Mouse (Mus musculus) adipocyte (in vitro differentiated cells): ENCODE measurements around the gene Gm10139.
"Not testable (repeated sequence)": the region's sequence is repeated elsewhere in the genome, so short reads cannot be mapped to it uniquely, and the experiment has no call there.

Experiments
- DNase-seq: peaks from one replicate; pipeline ENCODE4 v3.0.0-alpha.2; 2016; ENCODE audit warnings: low spot score

Gene Gm10139

GRCm38 (mm10) chr13:65512378-65512777 is at the start of gene Gm10139:
Gm10139 (plus strand) TSS chr13:65512678.
- DNase-seq: not testable (repeated sequence)

DNA sequence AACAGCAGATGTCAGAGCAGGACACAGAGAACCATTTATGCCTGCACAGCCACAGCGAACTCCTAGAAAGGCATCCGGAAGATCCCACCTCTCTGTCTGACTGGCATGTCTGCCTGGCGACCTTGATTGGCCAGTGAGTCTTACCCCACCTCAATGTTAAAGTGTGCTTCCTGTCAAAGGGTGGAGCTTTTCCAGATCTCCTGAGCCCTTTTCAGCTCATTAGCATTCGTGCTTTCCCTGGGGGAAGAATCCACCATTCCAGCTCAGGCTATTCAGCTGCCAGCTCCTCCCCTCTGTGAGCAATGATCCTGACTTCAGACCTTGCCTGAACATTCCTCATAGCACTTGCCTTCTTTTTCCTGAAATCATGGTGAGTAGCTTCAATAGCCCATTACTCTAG is 45.2 kb downstream of the Gm10139 start:
- DNase-seq: not testable (repeated sequence)
